Mouse (Mus musculus): Measurements from ENCODE around the gene Rrbp1. TPM values are rescaled to one million over a fixed set of nuclear protein-coding genes. Genes with fewer than 3 reads are reported as not detected.
A peak's percentile ranks its signal among the peaks of the same experiment; 100 is the strongest.

Gene Rrbp1
- polyA plus RNA-seq, 1 experiment = 386 TPM

DNA sequence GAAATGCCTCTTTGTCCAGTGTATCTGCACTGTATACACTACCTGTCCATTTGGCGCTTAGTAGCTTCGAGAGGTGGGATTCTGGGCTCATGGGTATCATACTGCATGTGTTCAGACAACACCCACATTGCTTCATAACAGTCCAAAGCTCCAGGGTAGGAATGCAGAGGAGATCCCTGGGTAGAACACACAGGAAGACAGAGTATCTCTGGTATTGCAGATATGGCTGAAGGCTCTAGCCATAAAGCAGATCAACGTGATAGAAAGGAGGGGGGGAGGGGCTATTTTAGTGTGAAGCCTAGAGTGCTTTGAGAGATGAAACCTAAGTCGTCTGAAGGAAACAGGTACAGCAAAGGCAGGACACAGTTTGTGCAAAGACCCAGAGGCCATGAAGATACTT lies 15.4 kb upstream of the Rrbp1 start:
- Histone ChIP-seq H3K36me3 (replicated peaks; ENCODE audit: low read length) (no peaks in the 10 kb centered on the region), H3K9me3 (no peaks in the 10 kb centered on the region), H3K4me3 (replicated peaks) (no peak overlapping the region), H3K27me3 (replicated peaks) (peaks cover 17% of the 10 kb centered on the region), H3K4me1 (peaks cover 49% of the 10 kb centered on the region)
- no peak for TF ChIP-seq GATA1 (IDR thresholded peaks at IDR 0.05; ENCODE audit: borderline replicate concordance, low read length)
- no peak for TF ChIP-seq FLI1 (IDR thresholded peaks at IDR 0.05; ENCODE audit: low read length)

DNA sequence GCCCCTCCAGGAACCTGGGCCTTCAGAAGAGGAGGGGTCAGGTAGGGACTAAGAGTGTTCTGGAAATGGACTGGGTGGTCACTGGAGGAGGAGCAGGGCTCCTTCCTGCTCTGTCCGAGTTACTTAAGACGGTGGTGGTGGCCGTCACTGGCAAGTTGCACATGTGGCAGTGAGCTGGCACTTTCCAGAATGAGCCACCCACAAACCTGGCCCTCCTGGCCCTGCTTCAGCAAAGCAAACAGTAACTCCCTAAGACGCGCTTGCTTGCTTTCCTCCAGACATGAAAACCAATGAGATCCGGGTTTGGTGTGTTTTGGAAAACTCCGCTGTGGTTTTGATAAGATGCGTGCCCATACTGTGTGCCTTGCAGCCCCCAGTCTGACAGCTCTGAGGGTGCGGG lies 14.3 kb upstream of the Rrbp1 start:
- TF ChIP-seq FLI1 (IDR thresholded peaks at IDR 0.05; ENCODE audit: low read length) = no peak
- no peak for TF ChIP-seq GATA1 (IDR thresholded peaks at IDR 0.05; ENCODE audit: borderline replicate concordance, low read length)
- Histone ChIP-seq H3K27me3 (replicated peaks) (peaks cover 7% of the 10 kb centered on the region), H3K36me3 (replicated peaks; ENCODE audit: low read length) (no peaks in the 10 kb centered on the region), H3K4me1 (peaks cover 44% of the 10 kb centered on the region), H3K9me3 (no peaks in the 10 kb centered on the region), H3K4me3 (replicated peaks) (no peak overlapping the region)

DNA sequence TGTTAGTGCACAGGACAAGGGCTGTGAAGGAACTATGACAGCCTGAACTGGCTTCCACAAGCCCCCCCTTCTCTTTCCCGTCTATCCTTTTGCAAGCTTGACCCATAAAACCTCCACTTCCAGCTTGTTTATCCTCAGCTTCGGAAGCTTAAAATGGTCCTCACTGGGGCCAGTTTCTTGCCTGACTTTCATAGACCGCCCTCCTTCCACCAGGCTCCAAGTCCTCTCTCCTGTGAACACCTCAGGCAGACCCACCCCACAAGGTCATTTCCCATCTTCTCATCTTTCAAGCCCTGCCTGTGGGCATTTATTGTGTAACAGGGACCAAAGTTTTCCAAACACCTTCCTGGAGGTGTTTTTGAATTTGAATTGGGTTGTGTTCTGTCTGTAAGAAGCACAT lies 11.4 kb upstream of the Rrbp1 start:
- no peak for TF ChIP-seq GATA1 (IDR thresholded peaks at IDR 0.05; ENCODE audit: borderline replicate concordance, low read length)
- TF ChIP-seq FLI1 (IDR thresholded peaks at IDR 0.05; ENCODE audit: low read length) = no peak
- no peaks in the 10 kb centered on the region for H3K9me3 ChIP-seq
- peaks cover 64% of the 10 kb centered on the region for H3K4me1 ChIP-seq
- H3K27me3 ChIP-seq (replicated peaks) = peaks cover 5% of the 10 kb centered on the region
- H3K36me3 ChIP-seq (replicated peaks; ENCODE audit: low read length) = no peaks in the 10 kb centered on the region
- no peak overlapping the region for H3K4me3 ChIP-seq (replicated peaks)

DNA sequence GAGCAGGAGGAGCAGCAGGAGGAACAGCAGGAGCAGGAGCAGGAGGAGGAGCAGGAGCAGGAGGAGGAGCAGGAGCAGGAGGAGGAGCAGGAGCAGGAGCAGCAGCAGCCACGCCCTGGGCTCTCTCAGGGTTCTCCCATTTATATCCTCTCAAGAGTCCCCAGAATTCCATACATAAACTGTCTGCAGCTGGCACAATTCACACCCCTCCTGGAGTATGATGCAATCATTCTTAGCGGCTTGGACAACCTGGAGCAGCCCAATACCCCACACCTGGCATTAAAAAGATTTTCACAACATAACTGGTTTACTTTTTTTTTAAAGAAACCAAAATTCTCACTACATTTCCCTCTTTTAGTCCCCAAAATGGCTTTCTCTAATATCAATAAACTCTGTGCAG lies 8.9 kb upstream of the Rrbp1 start:
- Histone ChIP-seq H3K4me1 (peaks cover 46% of the 10 kb centered on the region), H3K27me3 (replicated peaks) (peaks cover 6% of the 10 kb centered on the region), H3K4me3 (replicated peaks) (no peak overlapping the region), H3K36me3 (replicated peaks; ENCODE audit: low read length) (no peaks in the 10 kb centered on the region), H3K9me3 (no peaks in the 10 kb centered on the region)
- TF ChIP-seq GATA1 (IDR thresholded peaks at IDR 0.05; ENCODE audit: borderline replicate concordance, low read length) (no peak), FLI1 (IDR thresholded peaks at IDR 0.05; ENCODE audit: low read length) (no peak)

DNA sequence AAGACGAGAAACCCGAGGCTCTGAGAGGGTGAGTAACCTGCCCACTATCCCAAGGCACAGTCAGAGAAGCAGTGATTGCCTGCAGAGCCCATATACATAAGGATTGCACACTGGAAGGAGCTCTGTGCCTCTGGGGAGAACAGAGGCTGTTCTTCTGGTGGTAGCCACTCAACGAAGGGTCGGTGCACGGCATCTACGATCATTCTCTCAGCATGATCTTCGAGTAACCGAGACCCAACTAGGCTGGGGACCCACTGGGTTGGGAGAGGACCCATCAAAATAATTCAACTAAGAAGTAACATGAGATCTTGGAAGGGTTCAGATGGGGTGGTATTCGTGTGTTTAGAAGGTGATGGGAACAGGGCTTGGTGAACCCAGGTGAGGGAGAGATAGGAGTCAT lies 4.8 kb upstream of the Rrbp1 start:
- Histone ChIP-seq H3K27me3 (replicated peaks) (peaks cover 3% of the 10 kb centered on the region), H3K9me3 (no peaks in the 10 kb centered on the region), H3K4me1 (peaks cover 28% of the 10 kb centered on the region), H3K36me3 (replicated peaks; ENCODE audit: low read length) (no peaks in the 10 kb centered on the region), H3K4me3 (replicated peaks) (no peak overlapping the region)
- no peak for TF ChIP-seq FLI1 (IDR thresholded peaks at IDR 0.05; ENCODE audit: low read length)
- no peak for TF ChIP-seq GATA1 (IDR thresholded peaks at IDR 0.05; ENCODE audit: borderline replicate concordance, low read length)

DNA sequence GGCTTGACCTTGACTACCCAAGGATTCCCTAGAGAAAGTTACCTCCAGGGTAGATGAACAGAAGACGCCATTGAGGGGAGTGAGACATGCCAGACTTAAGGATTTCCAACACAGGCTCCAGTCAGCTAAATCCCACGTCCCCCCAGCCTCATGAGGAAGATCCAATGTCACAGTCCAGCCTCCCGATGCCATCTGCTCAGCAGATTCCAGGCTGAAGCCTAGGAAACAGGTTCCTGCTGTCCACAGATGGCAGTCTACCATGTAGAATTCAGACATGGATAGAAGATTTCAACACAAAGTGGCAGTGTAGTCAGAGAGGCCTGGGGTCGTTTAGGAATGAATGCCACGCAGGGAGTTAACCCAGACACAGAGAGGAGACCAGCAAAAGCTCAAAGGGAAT lies 3.4 kb upstream of the Rrbp1 start:
- Histone ChIP-seq H3K36me3 (replicated peaks; ENCODE audit: low read length) (no peaks in the 10 kb centered on the region), H3K4me1 (peaks cover 29% of the 10 kb centered on the region), H3K27me3 (replicated peaks) (peaks cover 3% of the 10 kb centered on the region), H3K4me3 (replicated peaks) (no peak overlapping the region), H3K9me3 (no peaks in the 10 kb centered on the region)
- TF ChIP-seq FLI1 (IDR thresholded peaks at IDR 0.05; ENCODE audit: low read length) = no peak
- no peak for TF ChIP-seq GATA1 (IDR thresholded peaks at IDR 0.05; ENCODE audit: borderline replicate concordance, low read length)

DNA sequence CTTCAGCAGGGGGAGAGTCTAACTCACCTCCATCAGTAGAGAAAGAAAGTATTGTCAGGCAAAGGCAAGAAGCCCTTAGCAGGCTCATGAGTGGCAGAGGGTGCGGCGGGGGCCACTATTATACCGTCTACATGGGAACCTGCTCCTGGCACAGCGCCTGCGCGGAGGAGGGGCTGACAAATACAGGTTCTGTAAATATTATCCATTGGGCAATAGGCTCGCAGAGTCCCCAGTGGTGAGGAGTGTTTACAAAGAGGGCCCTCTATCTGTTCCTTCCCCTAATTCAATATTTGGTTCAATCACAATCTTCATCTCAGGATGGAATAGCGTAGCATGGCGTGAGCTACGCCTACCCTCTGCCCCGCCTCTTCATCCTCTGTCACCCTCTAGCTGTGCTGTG lies 3.0 kb upstream of the Rrbp1 start:
- Histone ChIP-seq H3K36me3 (replicated peaks; ENCODE audit: low read length) (no peaks in the 10 kb centered on the region), H3K27me3 (replicated peaks) (peaks cover 3% of the 10 kb centered on the region), H3K4me1 (peaks cover 29% of the 10 kb centered on the region), H3K4me3 (replicated peaks) (no peak overlapping the region), H3K9me3 (no peaks in the 10 kb centered on the region)
- TF ChIP-seq GATA1 (IDR thresholded peaks at IDR 0.05; ENCODE audit: borderline replicate concordance, low read length) = no peak
- TF ChIP-seq FLI1 (IDR thresholded peaks at IDR 0.05; ENCODE audit: low read length) = no peak

DNA sequence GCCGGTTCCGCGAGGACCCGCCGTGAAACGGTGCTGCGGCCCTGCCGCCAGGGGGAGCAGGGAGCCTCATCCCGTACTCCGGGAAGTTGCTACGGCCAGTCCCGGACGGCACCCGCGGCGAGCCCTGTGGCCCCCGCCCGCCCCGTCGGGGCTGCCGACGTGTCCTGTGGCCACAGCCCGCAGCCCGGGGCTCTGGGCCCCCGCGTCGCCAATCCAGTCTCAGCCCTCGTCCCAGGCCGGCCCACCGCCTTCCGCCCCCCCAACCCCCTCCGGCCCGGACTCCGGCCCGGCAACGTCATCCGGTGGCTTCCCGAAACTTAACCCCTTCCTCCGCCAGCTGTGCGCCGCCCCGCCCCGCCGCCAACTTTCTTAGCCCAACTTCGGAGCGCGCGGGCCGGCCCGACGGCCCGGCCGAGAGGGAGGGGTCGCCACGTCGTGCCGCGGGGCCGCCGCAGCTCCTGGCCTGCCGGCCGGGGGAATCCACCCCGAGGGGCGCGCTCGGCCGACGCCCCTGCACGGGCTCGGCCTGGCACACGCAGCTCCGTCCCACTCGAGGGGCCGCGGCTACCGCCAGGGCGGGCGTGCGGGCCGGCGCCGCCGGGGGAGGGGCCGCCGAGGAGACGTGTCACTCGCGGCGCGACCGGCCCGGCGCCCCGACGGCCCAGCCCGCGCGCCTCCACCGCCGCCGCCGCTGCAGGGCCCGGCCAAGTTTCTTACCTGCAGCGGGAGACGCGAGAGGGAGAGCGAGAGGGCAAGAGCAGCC lies 600 bp downstream of the Rrbp1 start:
- H3K4me3 ChIP-seq (replicated peaks) = peak overlapping the region; percentile 97

DNA sequence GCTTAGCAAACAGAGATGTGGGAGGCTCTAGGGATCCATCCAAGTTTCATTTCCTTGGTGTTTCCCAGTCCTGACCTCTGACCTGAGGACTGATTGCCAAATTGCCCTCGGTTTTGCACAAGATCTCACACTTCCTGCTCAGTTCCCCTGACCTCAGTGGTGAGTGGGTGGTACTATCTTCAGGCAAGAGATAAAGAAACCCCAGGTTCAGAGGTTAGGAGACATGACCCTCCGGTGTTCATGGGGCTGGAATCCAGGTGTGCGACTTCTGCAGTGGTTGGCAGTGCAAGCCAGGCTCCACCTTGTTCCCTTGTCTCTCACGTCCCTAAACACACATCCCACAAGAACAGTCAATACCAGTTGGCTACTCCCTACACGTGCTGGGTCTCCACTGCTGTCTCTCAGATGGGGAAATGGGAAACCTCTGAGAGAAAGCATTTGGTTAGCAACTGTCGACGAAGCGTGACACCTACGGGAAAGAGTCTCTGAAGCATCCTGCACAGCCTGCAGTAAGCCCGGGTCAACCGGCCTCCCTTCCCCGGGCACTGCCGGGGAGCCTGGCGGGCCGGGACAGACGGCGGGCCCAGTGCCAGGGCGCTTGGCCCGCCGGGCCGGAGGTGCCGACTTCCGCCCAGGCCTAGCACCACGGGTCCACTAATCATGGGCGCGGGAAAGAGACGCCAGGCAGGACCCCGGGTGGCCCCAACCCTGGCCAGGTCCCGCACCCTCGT lies 1.3 kb downstream of the Rrbp1 start:
- Histone ChIP-seq H3K4me1 (peaks cover 61% of the 10 kb centered on the region), H3K9me3 (no peaks in the 10 kb centered on the region), H3K4me3 (replicated peaks) (peak overlapping the region; percentile 97), H3K27me3 (replicated peaks) (no peaks in the 10 kb centered on the region), H3K36me3 (replicated peaks; ENCODE audit: low read length) (peaks cover 30% of the 10 kb centered on the region)
- TF ChIP-seq GATA1 (IDR thresholded peaks at IDR 0.05; ENCODE audit: borderline replicate concordance, low read length) (no peak), FLI1 (IDR thresholded peaks at IDR 0.05; ENCODE audit: low read length) (no peak)

More for the DNA sequence above, 600 bp downstream of the Rrbp1 start:
- H3K27me3 ChIP-seq (replicated peaks) = no peaks in the 10 kb centered on the region
- TF ChIP-seq GATA1 (IDR thresholded peaks at IDR 0.05; ENCODE audit: borderline replicate concordance, low read length) (no peak), FLI1 (IDR thresholded peaks at IDR 0.05; ENCODE audit: low read length) (no peak)
- H3K9me3 ChIP-seq = no peaks in the 10 kb centered on the region
- H3K36me3 ChIP-seq (replicated peaks; ENCODE audit: low read length) = peaks cover 30% of the 10 kb centered on the region
- H3K4me1 ChIP-seq = peaks cover 53% of the 10 kb centered on the region

DNA sequence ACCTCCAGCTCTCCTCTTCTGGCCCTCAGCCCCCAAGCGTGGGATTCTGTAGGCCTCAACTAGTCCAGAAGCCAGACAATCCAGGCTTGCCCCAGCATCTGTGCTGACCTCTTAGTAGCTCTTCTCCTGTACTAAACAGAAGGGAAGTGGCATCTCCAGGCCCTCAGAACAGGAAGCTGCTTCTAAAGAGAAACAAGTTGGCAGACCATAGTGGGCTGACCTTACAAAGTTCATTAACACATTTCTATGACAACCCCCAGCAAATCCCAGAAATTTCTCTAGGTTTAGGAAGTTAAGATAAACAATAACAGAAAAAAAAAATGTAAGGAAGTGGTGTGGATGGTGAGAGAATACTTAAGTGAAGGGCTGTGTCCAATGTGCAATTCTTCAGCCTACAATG lies 2.0 kb downstream of the Rrbp1 start:
- peaks cover 32% of the 10 kb centered on the region for H3K36me3 ChIP-seq (replicated peaks; ENCODE audit: low read length)

More for the DNA sequence above, 2.0 kb downstream of the Rrbp1 start:
- Histone ChIP-seq H3K27me3 (replicated peaks) (no peaks in the 10 kb centered on the region), H3K4me1 (peaks cover 64% of the 10 kb centered on the region), H3K4me3 (replicated peaks) (peak overlapping the region; percentile 97), H3K9me3 (no peaks in the 10 kb centered on the region)
- TF ChIP-seq FLI1 (IDR thresholded peaks at IDR 0.05; ENCODE audit: low read length) (no peak), GATA1 (IDR thresholded peaks at IDR 0.05; ENCODE audit: borderline replicate concordance, low read length) (no peak)
